Mouse (Mus musculus) cerebral cortex, adult 2 months (tissue): ENCODE results near the gene a.

Source experiments
- WGBS: fragments of 180-500 bp; shearing (Covaris S2); methylation state at CpG from one replicate; pipeline ENCODE4 v1.1.7; 2018; 5-methylcytosine and 5-hydroxymethylcytosine counted together

a gene

DNA sequence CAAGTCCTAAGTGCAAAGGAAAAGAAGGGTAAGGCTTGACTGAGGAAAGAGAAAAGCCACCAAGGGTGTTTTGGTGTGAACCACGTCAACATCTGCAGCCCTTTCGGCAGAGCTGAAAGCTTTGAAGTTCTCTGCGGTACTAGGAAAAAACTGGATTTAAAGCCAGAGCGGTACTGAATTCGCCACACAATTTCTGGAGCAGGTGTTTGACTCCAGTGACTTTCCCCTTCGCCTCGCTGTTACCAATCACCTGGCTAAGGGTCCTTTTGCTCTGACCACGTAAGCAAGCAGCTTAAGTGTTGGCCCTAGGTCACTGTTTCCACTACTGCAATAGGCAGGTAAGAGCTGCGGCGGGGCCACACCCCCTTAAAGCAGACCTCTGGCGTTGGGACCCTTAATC is 214.3 kb downstream of the a start:
- 93% methylated on average over 11 of the region's 11 CpGs for WGBS

DNA sequence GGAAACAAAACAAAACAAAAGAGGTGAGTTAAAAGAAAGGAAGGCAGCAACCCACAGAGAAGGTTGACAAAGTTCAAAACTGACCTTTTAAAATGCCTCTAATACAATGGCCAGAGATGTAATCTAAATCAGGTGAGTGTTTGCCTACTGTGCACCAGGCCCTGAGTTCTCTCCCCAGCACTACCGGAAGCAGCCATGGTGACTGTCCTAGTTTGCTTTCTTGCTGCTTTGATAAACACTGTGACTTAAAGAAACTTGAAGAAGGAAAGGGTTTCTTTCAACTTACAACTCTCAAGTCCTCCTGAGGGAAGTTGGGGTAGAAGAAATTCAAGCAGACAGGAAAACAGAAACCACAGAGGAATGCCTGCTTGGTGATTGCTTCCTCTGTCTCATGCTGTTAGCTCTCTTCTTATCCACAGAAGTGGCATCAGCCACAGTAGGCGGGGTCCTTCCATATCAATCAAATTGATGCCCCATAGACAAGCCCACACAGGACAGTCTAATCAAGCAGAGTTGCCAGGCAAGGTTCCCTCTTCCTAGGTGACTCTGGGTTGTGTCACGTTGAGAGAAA is 220.0 kb downstream of the a start:
- WGBS, result 79% methylated on average over 3 of the region's 3 CpGs

DNA sequence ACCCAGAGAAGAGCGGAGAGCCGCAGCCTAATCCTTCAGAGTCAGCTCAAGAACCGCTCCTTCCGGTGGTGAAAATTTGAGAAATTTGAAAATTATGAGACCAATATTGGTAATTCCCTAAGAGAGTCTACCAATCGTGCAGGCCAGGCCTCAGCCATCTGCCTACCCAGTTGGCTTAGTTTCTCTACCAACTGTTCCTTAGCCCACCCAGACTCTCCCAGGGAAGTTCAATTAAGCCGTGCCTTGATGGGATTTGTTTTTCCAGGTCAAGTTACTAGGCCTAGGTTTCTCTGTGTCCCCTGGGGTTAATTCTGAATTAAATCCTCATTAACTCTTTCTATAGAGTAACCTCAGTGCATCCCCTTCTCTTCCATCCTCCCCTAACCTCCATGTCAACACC is 221.8 kb downstream of the a start:
- 86% methylated on average over 6 of the region's 6 CpGs for WGBS

DNA sequence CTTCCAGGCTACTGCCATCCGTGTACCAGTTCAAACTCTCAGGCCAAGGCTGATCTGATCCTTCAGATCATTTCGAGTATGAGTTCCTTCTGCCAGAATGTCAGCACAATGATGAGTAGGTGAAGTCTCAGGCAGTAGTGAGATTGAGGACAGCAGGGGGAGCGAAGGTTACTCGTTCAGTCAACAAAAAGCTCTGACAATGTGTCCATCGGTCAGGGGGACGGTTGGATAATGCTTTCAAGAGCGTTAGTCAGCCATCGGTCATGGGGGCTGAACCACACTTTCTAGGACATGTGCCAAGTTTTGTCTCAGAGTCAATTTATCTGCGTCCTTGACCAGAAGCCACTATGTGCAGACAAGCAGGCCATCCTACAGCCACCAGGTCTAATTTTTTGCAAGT is 225.5 kb downstream of the a start:
- 69% methylated on average over 8 of the region's 9 CpGs for WGBS

DNA sequence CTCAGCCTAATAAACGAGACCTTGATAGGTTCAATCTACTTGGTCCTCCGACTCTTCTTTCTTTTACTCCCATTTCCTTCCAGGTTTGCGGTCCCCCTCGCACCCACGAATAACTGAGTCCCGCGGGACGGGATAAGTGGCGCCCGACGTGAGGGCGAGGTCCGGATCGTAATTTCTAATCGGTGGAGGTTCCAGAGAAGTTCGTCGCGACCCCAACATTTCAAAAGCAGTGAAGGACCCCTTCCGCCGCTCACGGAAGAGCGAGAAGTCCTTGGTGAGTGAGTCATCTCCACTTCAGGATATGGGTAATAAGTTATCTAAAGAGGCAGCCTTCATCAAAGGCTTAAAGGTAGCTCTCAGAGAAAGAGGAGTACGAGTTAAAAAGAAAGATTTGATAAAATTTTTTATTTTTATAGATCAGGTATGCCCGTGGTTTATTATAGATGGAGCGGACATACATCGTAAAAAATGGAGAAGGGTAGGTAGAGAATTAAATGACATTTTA is 227.1 kb downstream of the a start, which contains the start of gene Gm14226:
Gm14226 (plus strand) TSS at position 16 of the 505 bp plus-strand sequence.
- 3% methylated on average over 24 of the region's 26 CpGs for WGBS

DNA sequence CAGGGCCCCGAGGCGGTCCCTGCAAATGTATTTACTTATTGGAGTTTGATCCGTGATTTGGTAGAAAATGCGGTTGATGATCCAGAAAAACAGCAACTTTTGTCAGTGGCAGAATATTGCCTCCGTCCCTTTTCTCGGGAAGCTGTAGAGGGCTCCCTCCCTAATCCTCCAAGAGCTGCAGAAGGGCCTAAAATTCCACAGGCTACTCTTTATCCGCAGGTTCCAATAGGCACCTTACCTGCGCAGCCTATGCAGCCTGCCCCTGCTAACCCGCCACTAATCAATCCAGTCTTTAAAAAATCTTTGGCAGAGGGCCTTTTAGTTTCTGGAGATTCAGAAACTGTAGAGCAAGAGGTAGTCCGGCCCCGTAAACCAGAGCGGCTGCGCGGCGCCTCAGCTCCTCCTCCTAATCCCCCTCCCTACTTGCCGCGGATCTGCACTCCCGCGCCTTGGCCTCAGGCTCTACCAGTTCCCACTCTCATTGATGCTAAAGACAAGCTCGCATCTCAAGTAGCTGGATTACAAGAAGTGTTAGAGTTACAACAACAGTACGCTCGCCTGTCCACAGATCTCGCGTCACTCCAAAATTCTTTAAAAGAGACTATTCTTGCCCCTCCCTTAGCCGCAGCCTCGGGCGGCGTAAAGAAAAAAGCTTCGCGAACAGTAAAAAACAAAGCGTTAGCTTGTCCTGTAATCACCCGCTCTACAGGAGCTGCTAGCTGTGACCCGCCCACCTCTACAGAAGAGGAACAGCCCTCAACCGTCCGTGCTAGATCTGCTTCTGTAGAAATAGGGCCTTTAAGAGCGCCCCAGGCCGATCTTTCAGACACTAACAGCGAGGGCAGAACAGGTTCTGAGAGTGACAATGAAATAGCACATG is 227.8 kb downstream of the a start:
- WGBS, result under 1% methylated on average over 38 of the region's 38 CpGs

DNA sequence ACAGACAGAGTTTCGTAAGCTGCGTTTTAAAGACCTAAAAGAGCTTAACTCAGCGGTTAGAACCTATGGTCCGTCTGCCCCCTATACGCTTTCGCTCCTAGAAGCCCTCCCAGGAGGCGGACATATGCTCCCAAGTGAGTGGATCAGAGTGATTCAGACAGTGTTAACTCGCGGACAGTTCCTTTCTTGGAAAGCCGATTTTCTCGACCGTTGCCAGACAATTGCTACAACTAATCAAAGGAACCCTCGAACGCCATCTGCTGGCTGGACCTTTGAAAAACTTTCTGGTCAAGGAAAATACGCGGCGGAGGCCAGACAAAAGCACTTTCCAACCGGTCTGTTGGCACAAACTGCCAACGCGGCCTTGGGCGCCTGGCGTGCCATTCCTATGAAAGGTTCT is 228.5 kb downstream of the a start:
- under 1% methylated on average over 22 of the region's 22 CpGs for WGBS

DNA sequence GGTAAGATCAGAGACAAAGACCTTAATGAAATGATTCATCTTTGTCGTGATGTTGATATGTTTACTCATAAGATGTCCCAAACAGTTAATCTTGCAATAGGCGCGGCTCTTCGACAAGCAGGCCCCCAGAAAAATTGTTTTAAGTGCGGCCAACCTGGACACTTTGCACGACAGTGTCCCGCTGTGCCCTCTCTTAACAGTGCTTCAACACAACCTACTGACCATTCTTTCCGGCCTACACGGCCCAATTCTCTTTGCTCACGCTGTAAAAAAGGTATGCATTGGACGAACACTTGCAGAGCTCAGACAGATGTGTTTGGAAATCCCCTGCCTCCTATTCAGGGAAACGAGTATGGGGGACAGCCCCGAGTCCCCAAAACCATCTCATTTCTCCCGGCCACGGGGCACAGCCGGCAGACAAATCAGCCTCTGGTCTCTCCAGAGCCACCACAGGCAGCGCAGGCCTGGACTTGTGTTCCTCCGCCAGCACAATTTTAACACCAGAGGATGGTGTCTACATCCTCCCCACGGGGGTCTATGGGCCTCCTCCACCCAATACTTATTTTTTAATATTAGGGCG is 229.1 kb downstream of the a start:
- 65% methylated on average over 20 of the region's 20 CpGs for WGBS

DNA sequence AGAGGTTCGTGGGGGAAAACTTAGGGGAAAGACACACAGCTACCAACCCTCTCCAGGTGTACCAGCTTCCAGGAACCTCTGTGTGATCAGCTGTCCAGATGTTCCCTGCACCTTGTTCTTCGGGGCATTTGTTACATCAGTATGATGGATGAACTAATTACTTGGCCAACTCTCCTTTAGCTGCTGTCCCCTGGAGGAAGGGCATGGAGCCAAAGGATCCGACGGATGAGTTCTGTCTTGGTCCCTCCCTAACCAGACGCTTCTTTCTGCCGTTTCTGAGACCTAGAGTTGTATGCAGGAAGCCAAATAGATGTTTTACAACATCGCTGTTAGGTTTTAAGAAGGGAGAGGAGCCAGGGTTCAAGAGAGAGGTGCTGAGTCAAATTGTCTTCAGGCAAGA is 239.6 kb downstream of the a start:
- 72% methylated on average over 7 of the region's 7 CpGs for WGBS

DNA sequence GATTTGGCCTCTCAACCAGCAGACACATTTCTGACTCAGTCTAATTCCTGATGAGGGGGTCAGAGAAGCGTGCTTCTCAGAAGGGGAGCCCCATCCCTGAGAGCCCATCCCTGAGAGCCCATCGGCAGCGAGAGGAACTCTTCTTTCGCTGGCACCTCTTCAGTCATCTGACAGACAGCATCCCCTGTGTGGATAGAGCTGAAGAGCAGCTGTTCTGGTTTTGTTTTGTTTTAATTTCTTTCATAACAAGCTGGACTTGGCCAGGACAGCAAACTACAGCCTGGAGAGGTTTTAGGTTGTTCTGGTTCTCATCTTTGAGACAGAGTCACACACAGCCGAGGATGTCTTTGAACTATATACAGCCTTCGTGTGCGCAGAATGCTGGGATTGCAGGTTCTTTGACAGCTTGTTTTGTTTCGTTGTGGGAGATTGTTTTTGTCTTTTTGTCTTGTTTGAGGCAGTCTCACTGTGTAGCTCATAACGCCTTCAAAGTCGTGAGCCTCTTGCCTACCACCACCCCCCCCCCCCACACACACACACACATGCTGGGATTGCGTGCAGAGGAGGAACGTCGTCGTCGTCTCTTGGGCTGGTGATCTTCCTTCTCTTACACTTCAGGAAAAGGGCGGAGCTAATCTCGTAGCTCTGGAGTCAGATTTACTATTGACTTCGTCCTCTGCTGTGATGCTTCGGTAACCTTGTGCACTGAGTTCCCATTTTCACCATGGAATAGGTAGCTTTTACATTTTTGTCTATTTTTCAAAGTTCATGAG is 241.9 kb downstream of the a start:
- WGBS, result 40% methylated on average over 19 of the region's 19 CpGs

DNA sequence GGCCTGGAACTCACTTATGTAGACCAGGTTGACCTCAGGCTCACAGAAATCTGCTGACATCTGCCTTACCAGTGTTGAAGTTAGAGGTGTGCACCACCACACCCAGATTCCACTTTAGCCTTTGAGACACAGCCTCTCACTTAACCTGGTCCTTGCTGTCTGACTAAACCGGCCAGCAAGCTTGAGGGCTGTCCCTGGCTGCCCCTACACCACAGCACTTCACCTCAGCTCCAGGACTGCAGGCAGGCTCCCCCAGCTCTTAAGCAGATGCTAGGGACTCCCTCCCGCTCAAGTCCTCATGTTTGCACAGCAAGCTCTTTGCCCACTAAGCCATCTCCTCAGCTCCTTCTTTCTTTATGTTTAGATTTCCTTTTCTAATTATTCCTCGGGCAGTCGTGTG is 248.8 kb downstream of the a start:
- WGBS, result 84% methylated on average over 4 of the region's 4 CpGs

DNA sequence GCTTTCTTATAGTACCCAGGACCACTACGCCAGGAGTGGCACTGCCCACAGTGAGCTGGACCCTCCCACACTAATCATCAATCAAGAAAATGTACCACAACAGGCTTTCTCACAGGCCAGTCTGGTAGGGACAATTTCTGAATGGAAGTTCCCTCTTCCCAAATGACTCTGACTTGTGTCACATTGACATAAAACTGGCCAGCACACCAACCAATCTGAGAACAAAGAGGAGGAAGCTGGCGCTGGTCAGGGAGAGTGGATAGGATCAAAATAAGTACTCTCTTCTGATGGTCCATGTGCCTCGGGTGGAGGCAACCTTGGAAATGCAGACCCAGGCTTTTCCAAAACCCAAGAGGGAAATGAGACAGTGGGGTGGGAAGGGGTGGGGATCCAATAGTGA is 253.3 kb downstream of the a start:
- 81% methylated on average over 3 of the region's 3 CpGs for WGBS

DNA sequence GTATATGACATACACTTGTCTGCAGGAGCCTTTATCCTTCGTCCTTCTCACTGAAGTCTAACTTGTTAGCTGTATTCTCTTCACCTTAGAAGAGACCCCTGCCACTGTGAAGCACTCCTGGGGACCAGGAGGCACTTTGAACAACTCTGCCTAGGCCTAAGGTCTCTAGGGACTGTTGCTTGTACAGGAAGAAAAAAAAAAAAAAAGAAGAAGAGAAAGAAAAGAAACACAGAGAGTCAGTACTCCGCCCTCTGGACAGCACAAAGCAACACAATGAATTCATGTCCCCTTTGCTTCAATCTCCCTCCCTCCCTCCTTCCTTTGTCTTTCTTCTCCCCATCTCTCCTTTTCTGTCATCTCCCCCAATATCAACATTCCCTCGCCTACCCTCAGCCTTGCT is 253.9 kb downstream of the a start:
- WGBS, result 81% methylated on average over 3 of the region's 3 CpGs

DNA sequence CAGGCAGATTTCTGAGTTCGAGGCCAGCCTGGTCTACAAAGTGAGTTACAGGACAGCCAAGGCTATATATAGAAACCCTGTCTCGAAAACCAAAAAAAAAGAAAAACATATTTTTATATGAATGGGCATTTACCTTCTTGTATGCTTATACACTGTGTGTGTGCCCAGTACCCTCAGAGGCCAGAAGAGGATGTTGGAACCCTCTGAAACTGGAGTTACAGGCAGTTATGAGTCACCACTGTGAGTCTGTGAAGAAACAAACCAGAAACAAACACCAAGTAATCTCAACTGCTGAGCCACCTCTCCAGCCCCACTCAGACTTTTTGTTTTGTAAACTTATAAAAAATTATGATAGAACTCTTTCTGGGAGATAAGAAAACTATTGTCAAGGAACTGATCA is 255.6 kb downstream of the a start:
- 79% methylated on average over 2 of the region's 2 CpGs for WGBS

DNA sequence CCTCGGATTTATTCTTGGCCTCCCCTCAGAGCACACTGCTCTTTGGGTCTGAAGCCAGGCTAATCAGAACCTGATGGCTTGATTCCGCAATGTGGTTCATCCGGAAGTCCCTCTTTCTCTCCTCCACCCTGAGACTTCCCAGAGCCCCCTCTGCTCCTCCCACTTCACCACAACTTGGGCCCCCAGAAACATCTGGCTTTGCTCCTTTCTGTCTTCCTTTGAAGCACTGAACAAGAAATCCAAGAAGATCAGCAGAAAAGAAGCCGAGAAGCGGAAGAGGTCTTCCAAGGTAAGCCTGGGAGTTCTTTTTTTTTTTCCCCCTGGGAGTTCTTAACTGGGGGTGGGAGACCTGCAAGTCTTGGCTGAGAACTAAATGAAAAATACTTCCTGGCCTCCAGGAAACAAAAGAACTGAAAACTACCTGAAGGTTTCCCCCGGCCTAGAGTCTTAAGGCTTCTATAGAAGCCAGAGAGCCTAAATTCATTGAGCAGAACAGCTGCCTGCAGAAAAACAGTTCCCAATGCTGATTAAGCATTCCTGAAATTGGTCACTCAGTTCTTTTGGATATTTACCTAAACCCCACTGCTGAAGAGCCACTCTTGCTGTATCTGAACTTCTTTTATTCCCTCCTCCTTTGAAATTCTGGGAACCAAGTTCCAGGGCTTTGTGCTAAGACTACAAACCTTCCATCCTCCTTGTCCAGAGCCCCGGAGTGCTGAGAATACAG is 256.4 kb downstream of the a start:
- WGBS, result 81% methylated on average over 7 of the region's 7 CpGs

DNA sequence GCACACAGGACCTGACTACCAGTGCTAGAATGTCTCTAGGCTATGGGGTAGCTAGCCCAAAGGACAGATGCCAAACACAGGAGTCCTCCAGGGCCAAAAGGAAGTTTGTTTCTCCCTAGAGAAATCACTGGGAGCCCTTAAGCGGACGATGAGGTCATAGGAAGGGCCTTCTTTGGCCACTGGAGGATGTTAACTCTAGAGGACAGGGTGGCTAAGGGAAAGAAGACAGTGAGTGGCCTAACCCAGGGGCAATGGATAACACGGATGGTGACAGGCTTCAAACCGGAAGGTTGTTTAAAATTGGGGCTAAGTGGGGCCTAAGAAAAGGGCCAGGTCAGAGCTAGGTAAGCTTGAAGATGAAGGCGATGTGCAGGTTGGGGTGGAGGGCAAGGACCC is 258.9 kb downstream of the a start:
- WGBS, result 21% methylated on average over 5 of the region's 5 CpGs

DNA sequence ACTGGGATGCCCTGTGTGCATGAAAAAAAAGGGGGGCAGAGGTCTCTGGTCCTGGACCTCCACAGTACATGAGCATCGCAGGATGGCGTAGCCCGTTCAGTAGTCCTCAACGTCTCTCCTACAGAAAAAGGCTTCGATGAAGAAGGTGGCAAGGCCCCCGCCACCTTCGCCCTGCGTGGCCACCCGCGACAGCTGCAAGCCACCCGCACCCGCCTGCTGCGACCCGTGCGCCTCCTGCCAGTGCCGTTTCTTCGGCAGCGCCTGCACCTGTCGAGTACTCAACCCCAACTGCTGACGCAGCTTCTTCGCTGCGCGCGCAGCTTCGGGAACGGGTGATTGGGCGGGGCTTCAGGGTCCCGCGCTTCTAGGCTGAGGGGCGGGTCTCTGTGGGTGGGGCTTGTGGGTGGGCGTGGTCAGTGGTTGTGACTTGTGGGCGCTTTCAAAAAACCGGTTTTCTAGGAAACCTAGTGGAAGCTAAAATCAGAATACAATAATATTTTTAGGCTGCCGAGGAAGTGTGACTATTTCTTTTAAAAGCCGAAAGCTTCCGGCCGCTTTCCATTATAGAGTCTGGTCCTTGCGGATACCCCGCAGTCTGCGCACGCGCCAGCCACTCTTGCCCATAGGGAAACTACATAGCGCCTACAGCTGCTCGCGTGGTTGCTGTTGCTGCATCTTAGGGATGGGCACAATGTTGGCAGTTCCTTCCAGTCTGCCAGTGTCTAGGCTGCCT is 259.5 kb downstream of the a start:
- under 1% methylated on average over 45 of the region's 45 CpGs for WGBS

DNA sequence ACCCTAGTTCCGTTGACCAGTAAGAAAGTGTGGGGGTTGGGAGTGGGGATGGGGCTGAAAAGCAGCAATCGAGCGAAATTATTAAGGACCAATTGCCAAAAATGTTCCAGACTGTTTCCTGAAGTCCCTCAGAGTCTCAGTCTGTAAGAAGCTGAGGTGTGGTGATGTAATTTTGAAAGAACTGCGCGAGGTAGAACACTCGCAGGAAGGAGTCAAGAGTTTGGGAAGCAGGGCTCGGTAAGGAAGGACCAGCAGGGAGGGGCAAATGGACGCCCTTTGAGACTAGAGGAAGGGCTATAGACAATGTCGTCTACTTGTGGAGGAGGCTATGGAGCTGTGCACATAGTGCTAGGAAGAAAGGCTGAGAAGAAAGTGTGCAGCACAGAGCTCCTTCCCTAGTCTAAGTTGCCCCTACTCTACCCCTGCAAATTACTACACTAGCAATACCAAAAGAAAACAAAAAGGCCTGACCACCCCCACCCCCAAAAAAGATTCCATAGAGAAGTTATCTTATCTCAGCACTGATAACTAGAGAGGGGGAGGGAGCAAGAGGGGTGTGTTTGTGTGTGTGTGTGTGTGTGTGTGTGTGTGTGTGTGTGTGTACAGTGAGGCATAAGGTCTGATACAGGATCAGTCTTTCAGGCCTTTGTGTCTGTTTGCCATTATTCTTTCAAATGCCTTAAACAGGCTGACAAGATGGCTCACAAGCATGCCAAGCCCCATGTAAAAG is 260.6 kb downstream of the a start:
- 28% methylated on average over 9 of the region's 9 CpGs for WGBS

DNA sequence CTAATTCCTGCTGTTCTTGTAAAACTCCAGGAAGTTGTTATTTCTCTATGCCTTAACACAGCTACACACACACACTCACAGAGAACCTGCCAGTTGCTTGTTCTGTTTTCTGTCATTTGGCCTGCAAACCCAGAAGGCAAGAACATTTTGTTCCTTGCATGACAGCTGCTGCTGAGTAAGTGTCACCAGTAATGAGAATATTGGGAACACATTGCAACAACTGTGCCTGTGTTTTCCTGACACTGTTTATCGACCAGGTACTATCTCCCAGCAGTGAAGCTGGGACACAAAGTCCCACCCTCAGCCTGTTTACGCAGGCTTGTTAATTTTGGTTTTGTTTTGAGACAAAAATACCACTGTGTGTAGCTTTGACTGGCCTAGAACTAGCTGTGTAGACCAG is 261.5 kb downstream of the a start:
- 62% methylated on average over 2 of the region's 2 CpGs for WGBS

DNA sequence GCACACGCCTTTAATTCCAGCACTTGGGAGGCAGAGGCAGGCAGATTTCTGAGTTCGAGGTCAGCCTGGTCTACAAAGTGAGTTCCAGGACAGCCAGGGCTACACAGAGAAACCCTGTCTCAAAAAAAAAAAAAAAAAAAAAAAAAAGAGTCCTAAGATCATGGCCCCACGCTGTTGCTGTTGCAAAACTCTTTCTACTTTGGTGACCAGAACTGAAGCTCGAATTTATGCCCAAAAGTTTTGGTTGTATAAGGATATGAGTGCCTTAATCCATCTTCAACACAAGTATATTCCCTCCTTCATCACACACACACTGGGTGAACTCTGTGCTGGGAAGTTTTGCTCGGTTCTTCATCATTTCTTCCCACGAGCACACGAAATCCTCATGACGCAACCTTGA is 262.3 kb downstream of the a start:
- 90% methylated on average over 8 of the region's 8 CpGs for WGBS
